Mouse (Mus musculus): Measurements from ENCODE around the gene Krtap9-3. TPM values are rescaled to one million over a fixed set of nuclear protein-coding genes. Genes with fewer than 3 reads are reported as not detected.
"Not testable (repeated sequence)": the region's sequence is repeated elsewhere in the genome, so short reads cannot be mapped to it uniquely, and the experiment has no call there.

The Krtap9-3 gene
- total and polyA plus RNA-seq, 3 experiments, result 0.49 TPM; not detected in 2

- H3K4me3 ChIP-seq (ENCODE audit: low read depth, low read length), result no peak overlapping the region
- no peaks in the 10 kb centered on the region for H3K36me3 ChIP-seq (replicated peaks)
- ATAC-seq (ENCODE audit: extremely low read depth, insufficient number of reproducible peaks, low FRiP score, poor library complexity, severe bottlenecking), result no peak
- H3K27me3 ChIP-seq (ENCODE audit: insufficient read depth, low read length), result no peaks in the 10 kb centered on the region
- H3K4me1 ChIP-seq (ENCODE audit: insufficient read depth, low read depth, low read length), result no peaks in the 10 kb centered on the region
- no peak for TF ChIP-seq GATA1 (IDR thresholded peaks at IDR 0.05; ENCODE audit: borderline replicate concordance, low read length)
- no peak for TF ChIP-seq TAL1 (conservative IDR thresholded peaks at IDR 0.05; ENCODE audit: low read depth, low read length)
- TF ChIP-seq CTCF (IDR thresholded peaks at IDR 0.05; ENCODE audit: low read depth, low read length), result no peak
- TF ChIP-seq POLR2AphosphoS5 (IDR thresholded peaks at IDR 0.05; ENCODE audit: insufficient replicate concordance, low read depth, low read length), result no peak
- no peak for TF ChIP-seq GATA2 (IDR thresholded peaks at IDR 0.05; ENCODE audit: borderline replicate concordance, low read depth, low read length)
- H3K9me3 ChIP-seq (replicated peaks), result peaks cover 14% of the 10 kb centered on the region
- DNase-seq (ENCODE audit: low spot score), result no peak
Measured at GRCm38 (mm10) chr11:99609126-99609525, 11.2 kb upstream of the Krtap9-3 start.

GRCm38 (mm10) chr11:99603208-99603607 lies 5.3 kb upstream of the Krtap9-3 start, which contains the start of gene Gm11938:
Gene Gm11938 (minus strand): TSS chr11:99603308.
- H3K27me3 ChIP-seq (ENCODE audit: insufficient read depth, low read length); ATAC-seq (ENCODE audit: extremely low read depth, insufficient number of reproducible peaks, low FRiP score, poor library complexity, severe bottlenecking); H3K4me3 ChIP-seq (ENCODE audit: low read depth, low read length); DNase-seq (ENCODE audit: low spot score); H3K36me3 ChIP-seq (replicated peaks); H3K4me1 ChIP-seq (ENCODE audit: insufficient read depth, low read depth, low read length): not testable (repeated sequence)
- peaks cover 12% of the 10 kb centered on the region for H3K9me3 ChIP-seq (replicated peaks)

GRCm38 (mm10) chr11:99590981-99591380 lies 6.9 kb downstream of the Krtap9-3 start, which contains the start of gene Krtap1-3:
Gene Krtap1-3 (minus strand): TSS chr11:99591339.
- H3K9me3 ChIP-seq (replicated peaks), result peaks cover 11% of the 10 kb centered on the region
- no peaks in the 10 kb centered on the region for H3K36me3 ChIP-seq (replicated peaks)
- no peak for ATAC-seq (ENCODE audit: extremely low read depth, insufficient number of reproducible peaks, low FRiP score, poor library complexity, severe bottlenecking)
- DNase-seq (ENCODE audit: low spot score), result no peak
- H3K4me3 ChIP-seq (ENCODE audit: low read depth, low read length), result no peak within 1 kb of the TSS
- H3K4me1 ChIP-seq (ENCODE audit: insufficient read depth, low read depth, low read length), result no peaks in the 10 kb centered on the region
- TF ChIP-seq CTCF (IDR thresholded peaks at IDR 0.05; ENCODE audit: low read depth, low read length) (no peak), TAL1 (conservative IDR thresholded peaks at IDR 0.05; ENCODE audit: low read depth, low read length) (no peak), GATA2 (IDR thresholded peaks at IDR 0.05; ENCODE audit: borderline replicate concordance, low read depth, low read length) (no peak), POLR2AphosphoS5 (IDR thresholded peaks at IDR 0.05; ENCODE audit: insufficient replicate concordance, low read depth, low read length) (no peak), GATA1 (IDR thresholded peaks at IDR 0.05; ENCODE audit: borderline replicate concordance, low read length) (no peak)
- H3K27me3 ChIP-seq (ENCODE audit: insufficient read depth, low read length), result no peaks in the 10 kb centered on the region

- no peak for ATAC-seq (ENCODE audit: extremely low read depth, insufficient number of reproducible peaks, low FRiP score, poor library complexity, severe bottlenecking)
- no peaks in the 10 kb centered on the region for H3K27me3 ChIP-seq (ENCODE audit: insufficient read depth, low read length)
- no peaks in the 10 kb centered on the region for H3K36me3 ChIP-seq (replicated peaks)
- H3K4me1 ChIP-seq (ENCODE audit: insufficient read depth, low read depth, low read length), result no peaks in the 10 kb centered on the region
- TF ChIP-seq GATA1 (IDR thresholded peaks at IDR 0.05; ENCODE audit: borderline replicate concordance, low read length) (no peak), CTCF (IDR thresholded peaks at IDR 0.05; ENCODE audit: low read depth, low read length) (no peak), GATA2 (IDR thresholded peaks at IDR 0.05; ENCODE audit: borderline replicate concordance, low read depth, low read length) (no peak), TAL1 (conservative IDR thresholded peaks at IDR 0.05; ENCODE audit: low read depth, low read length) (no peak), POLR2AphosphoS5 (IDR thresholded peaks at IDR 0.05; ENCODE audit: insufficient replicate concordance, low read depth, low read length) (no peak)
- H3K9me3 ChIP-seq (replicated peaks), result peaks cover 11% of the 10 kb centered on the region
- DNase-seq (ENCODE audit: low spot score), result no peak
- H3K4me3 ChIP-seq (ENCODE audit: low read depth, low read length), result no peak overlapping the region
Measured at GRCm38 (mm10) chr11:99585096-99585495, 12.8 kb downstream of the Krtap9-3 start.

- Histone ChIP-seq H3K4me3 (ENCODE audit: low read depth, low read length) (no peak within 1 kb of the TSS), H3K36me3 (replicated peaks) (no peaks in the 10 kb centered on the region), H3K4me1 (ENCODE audit: insufficient read depth, low read depth, low read length) (no peaks in the 10 kb centered on the region), H3K9me3 (replicated peaks) (peaks cover 11% of the 10 kb centered on the region), H3K27me3 (ENCODE audit: insufficient read depth, low read length) (no peaks in the 10 kb centered on the region)
- no peak for ATAC-seq (ENCODE audit: extremely low read depth, insufficient number of reproducible peaks, low FRiP score, poor library complexity, severe bottlenecking)
- no peak for DNase-seq (ENCODE audit: low spot score)
- no peak for TF ChIP-seq POLR2AphosphoS5 (IDR thresholded peaks at IDR 0.05; ENCODE audit: insufficient replicate concordance, low read depth, low read length)
- TF ChIP-seq GATA1 (IDR thresholded peaks at IDR 0.05; ENCODE audit: borderline replicate concordance, low read length), result no peak
- no peak for TF ChIP-seq CTCF (IDR thresholded peaks at IDR 0.05; ENCODE audit: low read depth, low read length)
- no peak for TF ChIP-seq TAL1 (conservative IDR thresholded peaks at IDR 0.05; ENCODE audit: low read depth, low read length)
- no peak for TF ChIP-seq GATA2 (IDR thresholded peaks at IDR 0.05; ENCODE audit: borderline replicate concordance, low read depth, low read length)
Measured at GRCm38 (mm10) chr11:99583245-99583704, 14.6 kb downstream of the Krtap9-3 start, which contains the start of gene Krtap1-4. Gene Krtap1-4 (minus strand): TSS chr11:99583654.

- no peak for ATAC-seq (ENCODE audit: extremely low read depth, insufficient number of reproducible peaks, low FRiP score, poor library complexity, severe bottlenecking)
- DNase-seq (ENCODE audit: low spot score), result no peak
- no peak for TF ChIP-seq CTCF (IDR thresholded peaks at IDR 0.05; ENCODE audit: low read depth, low read length)
- no peak for TF ChIP-seq GATA2 (IDR thresholded peaks at IDR 0.05; ENCODE audit: borderline replicate concordance, low read depth, low read length)
- TF ChIP-seq TAL1 (conservative IDR thresholded peaks at IDR 0.05; ENCODE audit: low read depth, low read length), result no peak
- no peak for TF ChIP-seq POLR2AphosphoS5 (IDR thresholded peaks at IDR 0.05; ENCODE audit: insufficient replicate concordance, low read depth, low read length)
- TF ChIP-seq GATA1 (IDR thresholded peaks at IDR 0.05; ENCODE audit: borderline replicate concordance, low read length), result no peak
Measured at GRCm38 (mm10) chr11:99581564-99581963, 16.3 kb downstream of the Krtap9-3 start.

More at GRCm38 (mm10) chr11:99581564-99581963, 16.3 kb downstream of the Krtap9-3 start:
- H3K4me3 ChIP-seq (ENCODE audit: low read depth, low read length), result no peak overlapping the region
- no peaks in the 10 kb centered on the region for H3K4me1 ChIP-seq (ENCODE audit: insufficient read depth, low read depth, low read length)
- no peaks in the 10 kb centered on the region for H3K27me3 ChIP-seq (ENCODE audit: insufficient read depth, low read length)
- peaks cover 11% of the 10 kb centered on the region for H3K9me3 ChIP-seq (replicated peaks)
- no peaks in the 10 kb centered on the region for H3K36me3 ChIP-seq (replicated peaks)
